Mouse (Mus musculus) stomach, postnatal 0 days (tissue): ENCODE measurements at regions not wholly inside any gene's neighbourhood (a gene's known extent, or its start where the extent isn't known, plus 50 kb on each side); places are given as distances from the start of the nearest gene placed in this dataset.

Experiments
- CTCF ChIP-seq: IDR thresholded peaks from 2 replicates; pipeline ENCODE4 v1.5.1; 2016; ENCODE audit warnings: antibody characterized with exemption, low read depth, mild to moderate bottlenecking, moderate library complexity
- EP300 ChIP-seq: optimal IDR thresholded peaks from 2 replicates; pipeline ENCODE3; 2016; ENCODE audit warnings: antibody characterized with exemption

GRCm38 (mm10) chr15:36679577-36679976, 328.0 kb downstream of the Zfp706 start:
- TF ChIP-seq CTCF (no peak), EP300 (no peak)
